In genomic region chr11:114851608-114852310, GRCm38 (mm10) we compare ENCODE assay signal across 8 mouse cellular contexts. TPM values are rescaled to one million over a fixed set of nuclear protein-coding genes. Genes with fewer than 3 reads are reported as not detected.
DNase-seq lines count a peak whose midpoint lies in the region; ATAC-seq lines count a peak whose summit lies in the region.

No protein-coding gene starts in this region.

- peak overlapping the region; percentile 60 for H3K9ac ChIP-seq in stomach, embryonic 15.5 days

- 0 out of 2 replicates have a peak, but pooled peaks have one; percentile 16 for ATAC-seq in megakaryocyte progenitor cell, adult 5-6 weeks (replicated peaks; ENCODE audit: poor library complexity)
- peak; percentile 79 for ATAC-seq in stomach, embryonic 15.5 days (ENCODE audit: insufficient read depth, low FRiP score, low read depth)
- ATAC-seq in granulocyte monocyte progenitor cell, adult 5-6 weeks (replicated peaks; ENCODE audit: poor library complexity, severe bottlenecking) = no peak

- peaks cover 66% of the 10 kb centered on the region for H3K27me3 ChIP-seq in hindbrain, embryonic 10.5 days (ENCODE audit: insufficient read depth, poor library complexity, severe bottlenecking)
- peaks cover 23% of the 10 kb centered on the region; the same call in 1 of the 2 replicates for H3K27me3 ChIP-seq in limb, embryonic 10.5 days (ENCODE audit: low read depth, poor library complexity, severe bottlenecking)
- H3K27me3 ChIP-seq in stomach, embryonic 15.5 days (replicated peaks) = no peaks in the 10 kb centered on the region

- peak; percentile 39 to 42 for DNase-seq in adrenal gland, adult 18-20 months (ENCODE audit: low spot score in 2 of 2)
- peak; percentile 91 for DNase-seq in cerebellum, adult 8-10 months
- peak; percentile 77 for DNase-seq in forelimb bud, embryonic 11.5 days (ENCODE audit: low read depth, low spot score)
- DNase-seq in hindbrain, embryonic 10.5 days (ENCODE audit: low spot score) = peak; percentile 75
- peak; percentile 85 for DNase-seq in limb, embryonic 10.5 days (ENCODE audit: low spot score)

- peak overlapping the region; percentile 92 for H3K27ac ChIP-seq in hindbrain, embryonic 10.5 days
- H3K27ac ChIP-seq in limb, embryonic 10.5 days = peak overlapping the region; percentile 93
- peak overlapping the region; percentile 92 for H3K27ac ChIP-seq in stomach, embryonic 15.5 days

- H3K4me3 ChIP-seq in hindbrain, embryonic 10.5 days = peak overlapping the region; percentile 74
- H3K4me3 ChIP-seq in limb, embryonic 10.5 days = peak overlapping the region; percentile 85
- peak overlapping the region; percentile 68 for H3K4me3 ChIP-seq in stomach, embryonic 15.5 days (replicated peaks)

- under 1% methylated on average over 65 of the region's 65 CpGs for WGBS in hindbrain, embryonic 10.5 days
- under 1% methylated on average over 65 of the region's 65 CpGs for WGBS in limb, embryonic 10.5 days
- under 1% methylated on average over 63 of the region's 65 CpGs for WGBS in stomach, embryonic 15.5 days

- peaks cover 61% of the 10 kb centered on the region for H3K4me1 ChIP-seq in hindbrain, embryonic 10.5 days (replicated peaks)
- H3K4me1 ChIP-seq in limb, embryonic 10.5 days = peaks cover 65% of the 10 kb centered on the region
- peaks cover 21% of the 10 kb centered on the region for H3K4me1 ChIP-seq in stomach, embryonic 15.5 days

- no peaks in the 10 kb centered on the region for H3K9me3 ChIP-seq in hindbrain, embryonic 10.5 days
- no peaks in the 10 kb centered on the region for H3K9me3 ChIP-seq in limb, embryonic 10.5 days (replicated peaks)
- no peaks in the 10 kb centered on the region for H3K9me3 ChIP-seq in stomach, embryonic 15.5 days

- H3K4me2 ChIP-seq in stomach, embryonic 15.5 days = peak overlapping the region; percentile 95

- no peaks in the 10 kb centered on the region for H3K36me3 ChIP-seq in hindbrain, embryonic 10.5 days
- H3K36me3 ChIP-seq in limb, embryonic 10.5 days = peaks cover 5% of the 10 kb centered on the region; the same call in 1 of the 2 replicates
- H3K36me3 ChIP-seq in stomach, embryonic 15.5 days = no peaks in the 10 kb centered on the region

RNA-seq across cellular contexts. Expression of gene Gprc5c, which starts 0.8 kb away (rescaled TPM):
- total RNA-seq in adrenal gland, adult 18-20 months (2021) = 1 to 10 TPM; 2.5 to 4.6 TPM
- polyA plus RNA-seq in hindbrain, embryonic 10.5 days (2016; fragmentation: Nextera tagmentation; extraction: Ambion mirVana) = 31.5 and 42.9 TPM in 2 replicates
- polyA plus RNA-seq in limb, embryonic 10.5 days (2016; fragmentation: Nextera tagmentation; extraction: Ambion mirVana) = 40.7 and 50.1 TPM in 2 replicates
- not detected in 2 replicates for total RNA-seq in megakaryocyte progenitor cell, adult 5-6 weeks (2015)
- 0.67 TPM in 1 of 2 replicates, not detected in the other for total RNA-seq in megakaryocyte progenitor cell, adult 5-6 weeks (2017)
- 26.7 and 27.4 TPM in 2 replicates for polyA plus RNA-seq in stomach, embryonic 15.5 days (2015; fragmentation: Nextera tagmentation; extraction: Ambion mirVana)
- not detected in 2 replicates for total RNA-seq in granulocyte monocyte progenitor cell, adult 5-6 weeks (2014; fragmentation: Nextera tagmentation)
- not detected in 2 replicates for total RNA-seq in granulocyte monocyte progenitor cell, adult 5-6 weeks (2017)

RNA-seq across cellular contexts. Expression of gene Cd300a, which starts 38.1 kb away (rescaled TPM):
- total RNA-seq in adrenal gland, adult 18-20 months (2021) = 1 to 10 TPM; 1.3 to 3.3 TPM
- polyA plus RNA-seq in hindbrain, embryonic 10.5 days (2016; fragmentation: Nextera tagmentation; extraction: Ambion mirVana) = 0.81 and 1.0 TPM in 2 replicates
- polyA plus RNA-seq in limb, embryonic 10.5 days (2016; fragmentation: Nextera tagmentation; extraction: Ambion mirVana) = 0.49 and 0.67 TPM in 2 replicates
- 7.7 and 8.9 TPM in 2 replicates for total RNA-seq in megakaryocyte progenitor cell, adult 5-6 weeks (2015)
- total RNA-seq in megakaryocyte progenitor cell, adult 5-6 weeks (2017) = 14.2 and 29.7 TPM in 2 replicates
- polyA plus RNA-seq in stomach, embryonic 15.5 days (2015; fragmentation: Nextera tagmentation; extraction: Ambion mirVana) = 1.9 and 2.2 TPM in 2 replicates
- 11.4 and 12.6 TPM in 2 replicates for total RNA-seq in granulocyte monocyte progenitor cell, adult 5-6 weeks (2014; fragmentation: Nextera tagmentation)
- total RNA-seq in granulocyte monocyte progenitor cell, adult 5-6 weeks (2017) = 14.3 and 20.8 TPM in 2 replicates

RNA-seq across cellular contexts. Expression of gene Gpr142, which starts 53.0 kb away (rescaled TPM):
- not detected for total RNA-seq in adrenal gland, adult 18-20 months (2021)
- 0.37 and 0.77 TPM in 2 replicates for polyA plus RNA-seq in hindbrain, embryonic 10.5 days (2016; fragmentation: Nextera tagmentation; extraction: Ambion mirVana)
- not detected in 2 replicates for polyA plus RNA-seq in limb, embryonic 10.5 days (2016; fragmentation: Nextera tagmentation; extraction: Ambion mirVana)
- not detected in 2 replicates for total RNA-seq in megakaryocyte progenitor cell, adult 5-6 weeks (2015)
- not detected in 2 replicates for total RNA-seq in megakaryocyte progenitor cell, adult 5-6 weeks (2017)
- 0.54 and 0.58 TPM in 2 replicates for polyA plus RNA-seq in stomach, embryonic 15.5 days (2015; fragmentation: Nextera tagmentation; extraction: Ambion mirVana)
- not detected in 2 replicates for total RNA-seq in granulocyte monocyte progenitor cell, adult 5-6 weeks (2014; fragmentation: Nextera tagmentation)
- not detected in 2 replicates for total RNA-seq in granulocyte monocyte progenitor cell, adult 5-6 weeks (2017)

RNA-seq across cellular contexts. Expression of gene Btbd17, which starts 56.0 kb away (rescaled TPM):
- total RNA-seq in adrenal gland, adult 18-20 months (2021) = not detected
- 50.8 and 60.0 TPM in 2 replicates for polyA plus RNA-seq in hindbrain, embryonic 10.5 days (2016; fragmentation: Nextera tagmentation; extraction: Ambion mirVana)
- polyA plus RNA-seq in limb, embryonic 10.5 days (2016; fragmentation: Nextera tagmentation; extraction: Ambion mirVana) = 0.14 TPM in 1 of 2 replicates, not detected in the other
- not detected in 2 replicates for total RNA-seq in megakaryocyte progenitor cell, adult 5-6 weeks (2015)
- total RNA-seq in megakaryocyte progenitor cell, adult 5-6 weeks (2017) = not detected in 2 replicates
- polyA plus RNA-seq in stomach, embryonic 15.5 days (2015; fragmentation: Nextera tagmentation; extraction: Ambion mirVana) = 1.6 and 3.8 TPM in 2 replicates
- total RNA-seq in granulocyte monocyte progenitor cell, adult 5-6 weeks (2014; fragmentation: Nextera tagmentation) = 0.54 TPM in 1 of 2 replicates, not detected in the other
- total RNA-seq in granulocyte monocyte progenitor cell, adult 5-6 weeks (2017) = not detected in 2 replicates

Comparison
In these comparisons a context has a peak if more than half of its experiments do, and no peak if none do; other contexts are left out.
1. DNase-seq: peak in every context shown above with its lines; median percentile 91 in cerebellum, adult 8-10 months; 85 in limb, embryonic 10.5 days; 77 in forelimb bud, embryonic 11.5 days; 75 in hindbrain, embryonic 10.5 days; 40 in adrenal gland, adult 18-20 months.